Mouse (Mus musculus): Measurements from ENCODE around the gene Usp31. TPM values are rescaled to one million over a fixed set of nuclear protein-coding genes. Genes with fewer than 3 reads are reported as not detected.

Usp31 gene
- total RNA-seq (2023): 12.2 TPM

DNA sequence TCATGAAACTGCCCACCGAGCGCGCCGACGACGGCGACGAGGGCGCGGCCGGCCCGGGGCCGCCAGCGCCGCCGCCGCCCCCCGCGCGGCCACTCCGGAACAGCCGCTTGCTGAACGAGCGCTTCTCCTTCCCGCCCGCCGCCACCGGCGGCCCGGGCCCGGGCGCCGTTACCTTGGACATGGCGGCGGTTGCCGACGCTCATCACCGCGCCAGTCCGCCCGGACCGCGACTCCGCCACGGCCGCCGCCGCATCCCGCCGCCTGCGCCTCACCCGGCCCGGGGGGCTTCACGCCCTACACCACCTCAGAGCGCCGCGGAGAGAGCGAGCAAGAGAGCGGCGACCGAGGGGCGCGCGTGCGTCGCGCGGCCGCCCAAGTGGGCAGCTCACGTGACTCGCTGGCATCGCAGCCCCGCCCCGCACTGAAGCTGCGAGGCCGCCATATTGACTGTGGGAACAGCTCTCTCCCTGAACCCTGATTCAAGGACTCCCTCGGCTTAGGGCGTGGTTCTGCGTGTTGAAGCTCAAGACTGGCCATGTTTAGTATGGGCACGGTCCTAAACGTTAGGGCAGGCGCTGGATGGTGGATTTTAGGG, at the start of gene Usp31:
Gene Usp31 (minus strand): TSS at position 181 of the 595 bp plus-strand sequence.

DNA sequence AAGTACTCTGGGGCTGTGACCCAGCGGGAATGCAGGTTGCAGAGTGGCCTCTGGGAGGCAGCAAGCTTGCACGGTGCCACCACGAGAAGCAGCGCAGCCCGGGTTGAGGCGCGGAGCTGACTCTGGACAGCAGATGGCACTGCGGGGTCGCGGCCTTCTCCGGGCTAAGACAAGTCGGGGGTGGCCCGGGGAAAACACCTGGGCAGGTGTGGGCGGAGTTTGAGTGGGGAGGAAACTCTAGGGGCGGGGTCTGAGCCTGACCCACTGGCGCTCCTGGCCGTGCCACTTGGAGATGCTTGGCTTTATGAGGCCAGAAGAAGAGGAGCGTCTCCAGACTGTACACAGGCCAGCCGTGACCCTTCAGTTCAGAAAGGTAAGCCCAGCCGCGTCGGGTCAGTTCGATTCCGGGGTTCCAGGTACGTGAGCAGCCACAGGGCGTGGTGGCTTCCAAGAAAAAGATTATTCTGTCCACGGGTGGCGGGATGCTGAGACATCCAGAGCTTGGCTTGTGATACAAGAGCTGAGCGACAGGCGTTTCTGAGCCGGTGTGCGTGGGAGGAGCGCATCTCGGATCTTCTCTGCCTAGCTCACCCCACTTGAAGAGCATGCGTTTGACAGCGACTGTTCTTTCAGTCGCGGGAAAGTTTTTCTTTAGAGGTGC, 27.2 kb upstream of the Usp31 start, which contains the start of gene Scnn1g:
Gene Scnn1g (plus strand): TSS at position 309 of the 661 bp plus-strand sequence.

Other genes starting within 250 kb of the Usp31 start
- gene Scnn1g, start 27.2 kb upstream of the Usp31 start, total RNA-seq (2023): not detected
- gene Scnn1b, start 157.8 kb upstream of the Usp31 start, total RNA-seq (2023): not detected